Mouse (Mus musculus) cerebellum, postnatal 25 days (tissue): ENCODE measurements at regions not wholly inside any gene's neighbourhood (a gene's known extent, or its start where the extent isn't known, plus 50 kb on each side); places are given as distances from the start of the nearest gene placed in this dataset.

Experiments
- DNase-seq, 2 experiments: peaks; one replicate each; pipeline ENCODE4 v3.0.0; 2021; ENCODE audit warnings: mixed read lengths in 2 of 2

GRCm38 (mm10) chr13:16100253-16100652 is 88.6 kb downstream of the Inhba start:
- no peak for DNase-seq

GRCm38 (mm10) chr13:16114837-16115236 is 103.2 kb downstream of the Inhba start:
- no peak for DNase-seq

GRCm38 (mm10) chr13:16146686-16147085 is 135.0 kb downstream of the Inhba start:
- DNase-seq, result no peak

GRCm38 (mm10) chr13:16154926-16155325 is 143.3 kb downstream of the Inhba start:
- peak in 1 of 2 experiments; percentile 4 for DNase-seq

GRCm38 (mm10) chr13:16165204-16165894 is 153.7 kb downstream of the Inhba start:
- no peak for DNase-seq

GRCm38 (mm10) chr13:16196692-16197091 is 185.0 kb downstream of the Inhba start:
- no peak for DNase-seq

GRCm38 (mm10) chr13:16200046-16200445 is 188.4 kb downstream of the Inhba start:
- no peak for DNase-seq

GRCm38 (mm10) chr13:16203147-16203546 is 191.5 kb downstream of the Inhba start:
- DNase-seq, result no peak

GRCm38 (mm10) chr13:16204097-16204496 is 192.4 kb downstream of the Inhba start:
- DNase-seq, result no peak

GRCm38 (mm10) chr13:16211482-16211881 is 199.8 kb downstream of the Inhba start:
- no peak for DNase-seq

GRCm38 (mm10) chr13:16219877-16220276 is 208.2 kb downstream of the Inhba start:
- no peak for DNase-seq

GRCm38 (mm10) chr13:16222942-16223600 is 211.4 kb downstream of the Inhba start:
- DNase-seq, result no peak

- no peak for DNase-seq
These were observed 249.5 kb downstream of the Inhba start for GRCm38 (mm10) chr13:16261145-16261544.

- DNase-seq, result no peak
These were observed 268.3 kb downstream of the Inhba start for GRCm38 (mm10) chr13:16279974-16280373.

- DNase-seq, result no peak
These were observed 269.1 kb downstream of the Inhba start for GRCm38 (mm10) chr13:16280742-16281141.

GRCm38 (mm10) chr13:16281777-16282176 is 270.1 kb downstream of the Inhba start:
- no peak for DNase-seq

- no peak for DNase-seq
These were observed 270.6 kb downstream of the Inhba start for GRCm38 (mm10) chr13:16282230-16282629.

GRCm38 (mm10) chr13:16283336-16283735 is 271.7 kb downstream of the Inhba start:
- DNase-seq, result no peak

- no peak for DNase-seq
These were observed 278.0 kb downstream of the Inhba start for GRCm38 (mm10) chr13:16289633-16290032.

GRCm38 (mm10) chr13:16290784-16291183 is 279.1 kb downstream of the Inhba start:
- DNase-seq, result no peak

- no peak for DNase-seq
These were observed 280.1 kb downstream of the Inhba start for GRCm38 (mm10) chr13:16291661-16292291.

- DNase-seq, result no peak
These were observed 288.1 kb downstream of the Inhba start for GRCm38 (mm10) chr13:16299756-16300155.

- no peak for DNase-seq
These were observed 303.0 kb downstream of the Inhba start for GRCm38 (mm10) chr13:16314669-16315068.

- DNase-seq, result no peak
These were observed 304.0 kb downstream of the Inhba start for GRCm38 (mm10) chr13:16315689-16316088.
